Mouse (Mus musculus) midbrain, embryonic 10.5 days (tissue): ENCODE data around the gene Rnf225. TPM values are rescaled to one million over a fixed set of nuclear protein-coding genes. Genes with fewer than 3 reads are reported as not detected.
"Not testable (repeated sequence)": the region's sequence is repeated elsewhere in the genome, so short reads cannot be mapped to it uniquely, and the experiment has no call there.

Experiments used
- DNase-seq: peaks from one replicate; pipeline ENCODE4 v3.0.0-alpha.2; 2017; ENCODE audit warnings: low spot score
- H3K27ac ChIP-seq: fragments of 300-500 bp; sonication (generic); replicated peaks from 2 replicates; pipeline ENCODE4 v1.5.1; 2016; ENCODE audit warnings: mild to moderate bottlenecking
- H3K27me3 ChIP-seq: fragments of 300-500 bp; sonication (generic); 2 replicates; pipeline ENCODE4 v1.6.1; 2016; ENCODE audit warnings: low read depth, mild to moderate bottlenecking; ENCODE audit not compliant: poor library complexity, severe bottlenecking
- H3K36me3 ChIP-seq: fragments of 300-500 bp; sonication (generic); 2 replicates; pipeline ENCODE4 v1.6.1; 2016; ENCODE audit warnings: mild to moderate bottlenecking, moderate library complexity
- H3K4me1 ChIP-seq: fragments of 300-500 bp; sonication (generic); 2 replicates; pipeline ENCODE4 v1.6.1; 2016
- H3K4me3 ChIP-seq: fragments of 300-500 bp; sonication (generic); 2 replicates; pipeline ENCODE4 v1.5.1; 2016; ENCODE audit warnings: mild to moderate bottlenecking, moderate library complexity
- H3K9me3 ChIP-seq: fragments of 300-500 bp; sonication (generic); replicated peaks from 2 replicates; pipeline ENCODE4 v1.6.1; 2016; ENCODE audit warnings: mild to moderate bottlenecking
- WGBS: fragments of 180-500 bp; shearing (Covaris S2); methylation state at CpG from one replicate; pipeline ENCODE4 v1.1.7; 2016; 5-methylcytosine and 5-hydroxymethylcytosine counted together
- polyA plus RNA-seq: library from polyadenylated mRNA; unstranded; fragments of >200 nt; fragmentation: Nextera tagmentation; extraction: Ambion mirVana; gene quantifications from 2 replicates; pipeline ENCODE4 v1.2.1, GENCODE M21; 2016

Gene Rnf225
- 0.47 and 0.83 TPM in 2 replicates for polyA plus RNA-seq

DNA sequence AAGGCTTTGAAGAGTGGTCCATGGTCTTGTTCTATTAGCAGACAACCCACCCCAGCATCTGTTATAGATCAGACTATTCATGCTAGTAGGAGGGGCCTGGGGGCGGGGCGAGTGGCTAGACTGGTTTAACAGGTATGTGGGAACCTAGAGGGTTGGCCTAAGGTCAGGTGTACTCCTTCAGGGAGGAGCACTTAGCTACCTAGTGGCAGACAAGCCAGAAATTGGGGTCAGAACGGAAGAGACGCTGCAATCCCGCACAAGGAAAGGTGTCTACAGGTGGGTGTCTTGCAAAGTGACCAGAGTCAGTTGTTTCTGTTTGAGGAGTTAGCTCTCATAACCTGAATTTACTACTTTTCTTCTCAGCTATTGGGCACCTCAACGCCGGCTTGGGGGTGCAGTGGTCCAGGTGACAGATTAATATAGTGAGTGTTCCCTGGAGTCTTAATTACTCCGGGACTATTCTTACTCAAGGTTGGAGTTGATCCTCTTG, at the start of gene Rnf225:
Rnf225 (plus strand) TSS at position 226 of the 490 bp plus-strand sequence.
- Histone ChIP-seq H3K4me3 (peak within 1 kb of the TSS; percentile 46), H3K27ac (peak within 1 kb of the TSS; percentile 46; the same call in 1 of the 2 replicates), H3K36me3 (peaks cover 68% of the 10 kb centered on the region), H3K4me1 (peaks cover 28% of the 10 kb centered on the region), H3K27me3 (peaks cover 50% of the 10 kb centered on the region), H3K9me3 (no peaks in the 10 kb centered on the region)
- peak; percentile 27 for DNase-seq
- WGBS: 20% methylated on average over 8 of the region's 8 CpGs

- H3K27ac ChIP-seq: no peak overlapping the region
- H3K9me3 ChIP-seq: no peaks in the 10 kb centered on the region
- no peaks in the 10 kb centered on the region for H3K27me3 ChIP-seq
- DNase-seq: no peak
- H3K4me1 ChIP-seq: peaks cover 14% of the 10 kb centered on the region
- peaks cover 13% of the 10 kb centered on the region for H3K36me3 ChIP-seq
- H3K4me3 ChIP-seq: 0 out of 2 replicates have a peak overlapping the region, but pooled peaks have one; percentile 83
Observed at GRCm38 (mm10) chr7:12880036-12880435, 47.2 kb upstream of the Rnf225 start.

- H3K4me1 ChIP-seq: peaks cover 14% of the 10 kb centered on the region
- DNase-seq, H3K9me3 ChIP-seq, H3K27me3 ChIP-seq: not testable (repeated sequence)
- H3K36me3 ChIP-seq: peaks cover 17% of the 10 kb centered on the region
- H3K27ac ChIP-seq: peak overlapping the region; percentile 92
- 47% methylated on average over 8 of the region's 8 CpGs for WGBS
- peak overlapping the region; percentile 83 for H3K4me3 ChIP-seq
Observed at GRCm38 (mm10) chr7:12880497-12880896, 46.7 kb upstream of the Rnf225 start.

- H3K27ac ChIP-seq: peak within 1 kb of the TSS; percentile 92
Observed at GRCm38 (mm10) chr7:12880911-12881660, 46.1 kb upstream of the Rnf225 start, which contains the start of gene Zfp128. Gene Zfp128 (plus strand): TSS chr7:12881177.

GRCm38 (mm10) chr7:12886563-12887266, 40.5 kb upstream of the Rnf225 start:
- Histone ChIP-seq H3K4me3 (no peak overlapping the region), H3K9me3 (no peaks in the 10 kb centered on the region), H3K27me3 (no peaks in the 10 kb centered on the region), H3K36me3 (peaks cover 77% of the 10 kb centered on the region), H3K4me1 (peaks cover 9% of the 10 kb centered on the region), H3K27ac (no peak overlapping the region)
- DNase-seq: no peak
- WGBS: 91% methylated on average over 12 of the region's 12 CpGs

More at GRCm38 (mm10) chr7:12880911-12881660, 46.1 kb upstream of the Rnf225 start, which contains the start of gene Zfp128:
- Histone ChIP-seq H3K36me3 (peaks cover 23% of the 10 kb centered on the region), H3K27me3 (no peaks in the 10 kb centered on the region), H3K4me1 (peaks cover 14% of the 10 kb centered on the region), H3K4me3 (peak within 1 kb of the TSS; percentile 83), H3K9me3 (no peaks in the 10 kb centered on the region)
- WGBS: 2% methylated on average over 35 of the region's 35 CpGs
- peak; percentile 95 for DNase-seq

GRCm38 (mm10) chr7:12887585-12887984, 39.6 kb upstream of the Rnf225 start:
- H3K4me3 ChIP-seq: no peak overlapping the region
- 94% methylated on average over 5 of the region's 5 CpGs for WGBS

DNA sequence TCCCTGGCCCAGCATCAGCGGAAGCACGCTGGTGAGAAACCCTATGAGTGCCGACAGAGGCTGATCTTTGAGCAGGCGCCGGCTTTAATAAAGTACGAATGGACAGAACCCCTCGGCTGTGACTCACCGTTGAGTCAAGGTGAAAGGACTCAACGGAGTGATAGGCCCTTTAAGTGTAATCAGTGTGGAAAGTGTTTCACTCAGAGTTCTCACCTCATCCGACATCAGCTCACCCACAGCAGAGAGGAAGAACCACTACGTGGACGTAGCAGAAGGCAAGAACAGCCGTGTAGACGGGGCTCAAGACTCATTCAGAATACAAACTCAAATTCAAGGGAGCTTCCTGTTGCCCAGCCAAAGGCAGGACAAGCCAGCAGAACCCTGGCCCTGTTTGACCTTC, 36.3 kb upstream of the Rnf225 start:
- Histone ChIP-seq H3K27me3 (no peaks in the 10 kb centered on the region), H3K4me3 (no peak overlapping the region), H3K9me3 (no peaks in the 10 kb centered on the region), H3K27ac (no peak overlapping the region), H3K36me3 (peaks cover 64% of the 10 kb centered on the region), H3K4me1 (no peaks in the 10 kb centered on the region)
- DNase-seq: no peak
- 92% methylated on average over 14 of the region's 14 CpGs for WGBS

More at GRCm38 (mm10) chr7:12887585-12887984, 39.6 kb upstream of the Rnf225 start:
- no peak overlapping the region for H3K27ac ChIP-seq
- no peaks in the 10 kb centered on the region for H3K27me3 ChIP-seq
- no peak for DNase-seq
- H3K36me3 ChIP-seq: peaks cover 86% of the 10 kb centered on the region
- peaks cover under 1% of the 10 kb centered on the region; the same call in 1 of the 2 replicates for H3K4me1 ChIP-seq
- H3K9me3 ChIP-seq: no peaks in the 10 kb centered on the region

GRCm38 (mm10) chr7:12891334-12891733, 35.9 kb upstream of the Rnf225 start:
- Histone ChIP-seq H3K4me1 (no peaks in the 10 kb centered on the region), H3K4me3 (no peak overlapping the region), H3K27ac (no peak overlapping the region), H3K36me3 (peaks cover 60% of the 10 kb centered on the region), H3K27me3 (no peaks in the 10 kb centered on the region), H3K9me3 (no peaks in the 10 kb centered on the region)
- WGBS: 80% methylated on average over 1 of the region's 1 CpGs
- DNase-seq: no peak

GRCm38 (mm10) chr7:12897655-12898410, 29.4 kb upstream of the Rnf225 start, which contains the start of gene Zscan22:
Gene Zscan22 (plus strand): TSS chr7:12897815.
- Histone ChIP-seq H3K27ac (peak within 1 kb of the TSS; percentile 84), H3K27me3 (no peaks in the 10 kb centered on the region), H3K36me3 (peaks cover 19% of the 10 kb centered on the region), H3K4me3 (peak within 1 kb of the TSS; percentile 68), H3K9me3 (no peaks in the 10 kb centered on the region), H3K4me1 (peaks cover 7% of the 10 kb centered on the region)
- DNase-seq: peak; percentile 92
- 7% methylated on average over 36 of the region's 36 CpGs for WGBS

DNA sequence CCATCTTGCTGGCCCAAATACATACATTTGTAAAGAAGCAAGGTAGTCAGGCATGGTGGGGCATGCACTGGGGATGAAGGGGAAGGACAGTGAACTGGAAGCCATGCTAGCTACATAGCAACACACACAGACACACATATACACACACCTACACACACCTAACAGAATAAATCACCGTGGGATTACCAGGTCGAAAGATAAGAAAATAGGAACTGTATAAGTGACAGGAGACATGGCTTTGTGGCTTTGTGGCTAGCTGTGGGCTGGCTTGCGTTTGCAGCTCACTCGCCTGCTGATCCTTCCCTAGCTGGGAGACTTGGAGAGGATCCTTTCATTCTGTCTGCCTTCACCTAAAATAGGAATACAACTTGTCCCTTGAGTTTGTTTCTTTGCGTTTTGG, 25.7 kb upstream of the Rnf225 start:
- Histone ChIP-seq H3K4me3 (no peak overlapping the region), H3K9me3 (no peaks in the 10 kb centered on the region), H3K27ac (no peak overlapping the region), H3K36me3 (peaks cover 55% of the 10 kb centered on the region), H3K27me3 (no peaks in the 10 kb centered on the region), H3K4me1 (peaks cover 7% of the 10 kb centered on the region)
- 93% methylated on average over 5 of the region's 5 CpGs for WGBS
- no peak for DNase-seq

DNA sequence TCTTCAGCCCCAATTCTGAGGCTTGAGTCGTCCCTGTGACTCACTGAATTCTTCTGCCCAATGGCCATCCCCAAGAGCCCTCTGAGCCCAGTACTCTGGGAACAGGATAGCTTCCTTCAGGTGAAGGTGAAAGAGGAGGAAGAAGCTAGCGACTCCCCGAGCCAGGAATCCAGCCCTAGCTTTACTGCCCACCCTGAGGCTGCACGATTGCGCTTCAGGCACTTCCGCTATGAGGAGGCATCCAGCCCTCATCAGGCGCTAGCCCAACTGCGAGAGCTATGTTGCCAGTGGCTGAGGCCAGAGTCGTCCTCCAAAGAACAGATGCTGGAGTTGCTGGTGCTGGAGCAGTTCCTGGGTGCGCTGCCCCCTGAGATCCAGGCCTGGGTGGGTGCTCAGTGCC, 23.6 kb upstream of the Rnf225 start:
- no peak for DNase-seq

GRCm38 (mm10) chr7:12905146-12905545, 22.1 kb upstream of the Rnf225 start:
- H3K4me1 ChIP-seq: peaks cover 7% of the 10 kb centered on the region
- no peaks in the 10 kb centered on the region for H3K27me3 ChIP-seq
- no peak for DNase-seq
- no peak overlapping the region for H3K4me3 ChIP-seq
- WGBS: 98% methylated on average over 1 of the region's 1 CpGs
- H3K36me3 ChIP-seq: peaks cover 84% of the 10 kb centered on the region
- H3K9me3 ChIP-seq: no peaks in the 10 kb centered on the region
- no peak overlapping the region for H3K27ac ChIP-seq

More for the DNA sequence above, 23.6 kb upstream of the Rnf225 start:
- Histone ChIP-seq H3K9me3 (no peaks in the 10 kb centered on the region), H3K27ac (no peak overlapping the region), H3K4me3 (no peak overlapping the region), H3K27me3 (no peaks in the 10 kb centered on the region), H3K4me1 (peaks cover 2% of the 10 kb centered on the region), H3K36me3 (peaks cover 76% of the 10 kb centered on the region)
- 66% methylated on average over 10 of the region's 10 CpGs for WGBS
